Mouse (Mus musculus) lung, adult 2 months (tissue): ENCODE measurements at regions not wholly inside any gene's neighbourhood (a gene's known extent, or its start where the extent isn't known, plus 50 kb on each side); places are given as distances from the start of the nearest gene placed in this dataset.

Experiments used
- CTCF ChIP-seq: fragments of 200-500 bp; IDR thresholded peaks from 2 replicates; pipeline ENCODE4 v1.5.1; 2011; ENCODE audit warnings: mild to moderate bottlenecking, low read length, control low read depth; ENCODE audit not compliant: insufficient read depth
- POLR2A ChIP-seq: fragments of 200-500 bp; IDR thresholded peaks from 2 replicates; pipeline ENCODE4 v1.6.1; 2011; ENCODE audit warnings: low read depth, mild to moderate bottlenecking, control low read depth, low read length, borderline replicate concordance; ENCODE audit errors: extremely low read depth

DNA sequence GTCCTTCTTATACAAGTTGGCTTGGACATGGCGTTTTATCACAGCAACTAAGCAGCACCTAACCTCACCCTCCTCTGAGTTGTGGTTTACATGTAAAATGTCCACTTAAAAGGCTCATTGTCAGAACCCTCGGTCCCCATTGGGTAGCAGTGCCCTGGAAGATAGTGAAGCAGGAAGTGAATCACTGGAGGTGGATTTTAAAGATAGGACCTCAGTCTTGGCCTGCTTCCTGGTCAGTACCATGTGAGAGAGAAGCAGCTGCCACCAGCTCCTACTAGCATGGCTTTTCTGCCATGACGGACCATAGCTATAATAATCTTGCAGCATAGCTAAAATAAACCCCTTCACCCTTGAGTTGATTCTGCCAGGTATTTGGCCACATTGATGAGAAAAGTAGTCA, 68.1 kb upstream of the Cadm1 start:
- no peak for TF ChIP-seq CTCF
- no peak for TF ChIP-seq POLR2A
